In the genomic region with DNA sequence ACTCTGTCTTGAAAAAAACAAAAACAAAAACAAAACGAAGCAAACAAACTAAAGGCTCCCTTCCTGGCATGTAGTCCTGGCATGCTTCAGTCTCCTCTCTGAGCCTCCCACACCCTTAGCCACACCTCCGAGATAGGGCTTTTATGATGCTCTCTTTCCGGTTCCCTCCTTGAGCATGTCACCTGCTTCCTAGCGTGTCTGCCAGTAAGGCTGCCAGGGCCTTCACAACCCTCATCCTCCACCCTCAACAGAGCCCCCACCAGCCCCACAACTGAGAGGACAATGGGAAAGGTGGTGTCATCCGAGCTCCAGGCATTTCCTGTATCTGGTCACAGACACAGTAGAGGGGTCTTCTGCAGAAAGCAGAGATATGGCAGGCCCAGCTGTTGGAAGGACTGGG, we compare ENCODE assay signal across 22 mouse cellular contexts. TPM values are rescaled to one million over a fixed set of nuclear protein-coding genes. Genes with fewer than 3 reads are reported as not detected.
DNase-seq lines count a peak whose midpoint lies in the region; ATAC-seq and TF ChIP-seq lines count a peak whose summit lies in the region.
"Had no signal": no experiment of that assay in that cellular context is flagged by ENCODE, and none has a peak within 500 bp of the region (broad histone marks: within the 10 kb centered on the region; RNA-seq: fewer than 3 reads in every experiment).

No protein-coding gene starts in this region.

- no peak overlapping the region for H3K4me2 ChIP-seq in liver, embryonic 12.5 days
- H3K4me2 ChIP-seq in intestine, postnatal 0 days (replicated peaks; ENCODE audit: low read depth) = no peak overlapping the region
- H3K4me2 ChIP-seq: heart, embryonic 12.5 days; kidney, embryonic 15.5 days; liver, embryonic 11.5 days; neural tube, embryonic 12.5 days; stomach, embryonic 15.5 days had no signal

- H3K27ac ChIP-seq in liver, embryonic 12.5 days = no peak overlapping the region
- no peak overlapping the region for H3K27ac ChIP-seq in intestine, postnatal 0 days (ENCODE audit: low read depth, low read length)
- H3K27ac ChIP-seq: gastrocnemius, adult 2 months; hindbrain, postnatal 0 days; kidney, embryonic 15.5 days; neural tube, embryonic 12.5 days; stomach, embryonic 15.5 days had no signal

- 28% methylated on average over 5 of the region's 5 CpGs for WGBS in liver, embryonic 12.5 days (ENCODE audit: insufficient replicate concordance)
- WGBS in intestine, postnatal 0 days = 36% methylated on average over 5 of the region's 5 CpGs

- H3K4me1 ChIP-seq in liver, embryonic 12.5 days = peaks cover 32% of the 10 kb centered on the region
- no peaks in the 10 kb centered on the region for H3K4me1 ChIP-seq in intestine, postnatal 0 days (replicated peaks; ENCODE audit: control insufficient read depth, insufficient read depth, low read length)
- H3K4me1 ChIP-seq: heart, embryonic 12.5 days; kidney, embryonic 15.5 days; neural tube, embryonic 12.5 days; stomach, embryonic 15.5 days had no signal

- no peaks in the 10 kb centered on the region for H3K9me3 ChIP-seq in liver, embryonic 12.5 days (replicated peaks)
- no peaks in the 10 kb centered on the region for H3K9me3 ChIP-seq in intestine, postnatal 0 days (ENCODE audit: control insufficient read depth)
- H3K9me3 ChIP-seq: heart, embryonic 12.5 days; kidney, embryonic 15.5 days; neural tube, embryonic 12.5 days; stomach, embryonic 15.5 days had no signal

- no peak overlapping the region for H3K4me3 ChIP-seq in liver, embryonic 12.5 days
- H3K4me3 ChIP-seq in intestine, postnatal 0 days (ENCODE audit: low read depth, low read length) = no peak overlapping the region
- H3K4me3 ChIP-seq: gastrocnemius, adult 2 months; heart, embryonic 12.5 days; kidney, embryonic 15.5 days; megakaryocyte, embryonic 14.5 days; neural tube, embryonic 12.5 days; stomach, embryonic 15.5 days had no signal

- no peaks in the 10 kb centered on the region for H3K36me3 ChIP-seq in liver, embryonic 12.5 days
- no peaks in the 10 kb centered on the region for H3K36me3 ChIP-seq in intestine, postnatal 0 days (ENCODE audit: control insufficient read depth, insufficient read depth)
- H3K36me3 ChIP-seq: heart, embryonic 12.5 days; kidney, embryonic 15.5 days; neural tube, embryonic 12.5 days; stomach, embryonic 15.5 days had no signal

- TF ChIP-seq CTCF in intestine, postnatal 0 days (IDR thresholded peaks at IDR 0.05; ENCODE audit: low read depth) = no peak

- H3K27me3 ChIP-seq in liver, embryonic 12.5 days (replicated peaks) = no peaks in the 10 kb centered on the region
- no peaks in the 10 kb centered on the region for H3K27me3 ChIP-seq in intestine, postnatal 0 days (replicated peaks; ENCODE audit: control insufficient read depth, insufficient read depth, low read length)
- H3K27me3 ChIP-seq: heart, embryonic 12.5 days; kidney, embryonic 15.5 days; neural tube, embryonic 12.5 days; stomach, embryonic 15.5 days had no signal

- DNase-seq in liver (no peak), ZHBTc4 (ENCODE audit: low read depth, low spot score) (peak; percentile 48)
- DNase-seq in thymus, postnatal 25 days = peak; percentile 82
- DNase-seq in heart, postnatal 36 days = no peak
- no peak for DNase-seq in layer of hippocampus, adult 9-10 months (ENCODE audit: low spot score)
- DNase-seq in lung, postnatal 4 days = no peak
- DNase-seq: adrenal gland, adult 8-10 months; B cell, adult 2 months; cerebellum, adult 9-10 months; gastrocnemius, adult 2 months; left cerebral cortex, postnatal 4 days; right cerebral cortex, postnatal 14 days had no signal

- 0 out of 2 replicates have a peak, but pooled peaks have one; percentile 41 for ATAC-seq in liver, embryonic 12.5 days
- peak; percentile 65 for ATAC-seq in intestine, postnatal 0 days
- ATAC-seq: forebrain, embryonic 14.5 days; hindbrain, postnatal 0 days had no signal

- intact Hi-C loops in heart, postnatal 36 days (cut with DNase I) = no loop called here

- no peak overlapping the region for H3K9ac ChIP-seq in liver, embryonic 12.5 days
- no peak overlapping the region for H3K9ac ChIP-seq in intestine, postnatal 0 days (ENCODE audit: low read depth, low read length)
- H3K9ac ChIP-seq: heart, embryonic 12.5 days; kidney, embryonic 15.5 days; neural tube, embryonic 12.5 days; stomach, embryonic 15.5 days had no signal

RNA-seq across cellular contexts. Expression of gene Smg1, which starts 18.9 kb away (rescaled TPM):
- 10.3 and 10.8 TPM in 2 replicates for polyA plus RNA-seq in liver, embryonic 12.5 days (2016; fragmentation: Nextera tagmentation; extraction: Ambion mirVana)
- polyA plus RNA-seq in intestine, postnatal 0 days (2015; fragmentation: Nextera tagmentation; extraction: Ambion mirVana) = 6.7 and 7.9 TPM in 2 replicates
- 10 to 100 TPM; 39.2 to 39.5 TPM for total RNA-seq in heart, postnatal 36 days (2021)

Comparison
In these comparisons a context has a peak if more than half of its experiments do, and no peak if none do; other contexts are left out.
1. DNase-seq: peak in ZHBTc4 (single experiment) and thymus, postnatal 25 days (single experiment); none in liver (single experiment), heart, postnatal 36 days (0 of 2), layer of hippocampus, adult 9-10 months (single experiment) and lung, postnatal 4 days (0 of 2).